Mouse (Mus musculus) mouse embryonic stem cell (cell line): ENCODE measurements around the gene 4930435E12Rik.

Source experiments
- in situ Hi-C, 2 experiments: fragments of 300-500 bp; cut with MboI; formaldehyde crosslinking; loops; 1 replicate in 1 of 2; 3 replicates in 1 of 2; pipeline ENCODE4 v1.14.3; 2019 to 2020; ENCODE audit warnings: low sequenced_read_pairs in 2 of 2, low pct_unique_long_range_greater_than_20kb in 1 of 2, mixed read lengths in 1 of 2; ENCODE audit not compliant: unreplicated experiment in 1 of 2

The 4930435E12Rik gene

DNA sequence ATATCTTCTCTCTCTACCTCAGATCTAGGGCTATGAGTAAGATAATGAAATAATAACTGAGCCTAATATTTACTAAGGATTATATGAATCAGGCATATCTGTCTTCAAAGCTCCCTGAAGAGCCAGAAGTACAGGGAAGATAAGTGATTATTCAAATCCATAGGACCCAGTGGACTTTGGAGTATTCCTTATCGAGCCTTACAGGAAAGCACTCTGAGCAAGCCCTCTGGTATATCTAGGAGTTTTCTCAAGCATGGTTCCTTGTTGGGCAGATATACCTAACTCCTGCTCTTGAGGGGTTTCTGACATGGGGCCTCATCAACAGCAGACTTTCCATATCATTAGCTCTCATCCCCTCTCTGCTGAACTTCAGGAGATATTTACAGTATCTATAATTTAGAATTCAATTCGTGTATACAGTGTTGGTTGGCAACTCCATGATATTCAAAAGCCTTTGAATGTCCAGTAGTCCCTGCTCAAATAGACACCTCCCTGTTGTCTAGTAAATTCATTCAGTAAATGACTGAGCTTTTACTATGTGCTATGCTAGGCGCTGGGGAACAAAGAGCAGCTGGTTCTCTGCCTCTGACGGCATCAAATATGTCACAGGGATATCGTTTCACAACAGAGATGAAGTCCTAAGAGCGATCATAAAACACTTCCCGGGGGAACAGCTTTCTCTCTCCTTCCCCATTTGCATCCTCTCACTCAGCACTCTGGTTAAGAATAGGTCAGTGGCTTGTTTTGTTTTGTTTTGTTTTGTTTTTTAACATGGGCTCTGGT lies 53.4 kb downstream of the 4930435E12Rik start:
- in situ Hi-C loops: no loop called here

DNA sequence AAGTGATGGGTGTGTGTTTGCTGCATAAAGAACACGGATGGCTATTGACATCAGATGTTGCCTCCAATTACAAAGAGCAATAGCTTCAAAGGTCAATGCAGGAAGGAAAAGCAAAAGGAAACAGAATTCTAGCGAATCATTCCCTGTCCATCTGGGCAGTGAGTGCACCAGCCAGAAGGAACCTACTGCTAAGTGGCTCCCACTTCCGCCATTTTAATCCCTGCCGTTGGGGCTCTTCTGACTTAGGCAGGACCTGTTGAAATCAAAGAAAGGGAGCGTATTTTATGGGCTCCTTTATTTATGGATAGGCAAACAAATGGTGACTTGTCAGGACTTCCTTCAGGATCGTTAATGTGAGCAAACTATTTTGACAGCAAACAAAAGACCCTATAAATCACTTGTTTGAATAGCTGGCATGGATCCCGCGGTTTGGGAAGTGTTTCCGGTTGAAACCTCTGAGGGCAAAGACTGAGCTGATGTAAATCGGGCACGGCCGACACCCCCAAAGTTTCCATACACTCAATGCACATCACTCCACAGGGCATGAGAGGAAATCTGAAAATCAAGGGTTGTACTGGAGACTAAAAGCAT lies 55.5 kb downstream of the 4930435E12Rik start:
- in situ Hi-C loops: no loop called here

DNA sequence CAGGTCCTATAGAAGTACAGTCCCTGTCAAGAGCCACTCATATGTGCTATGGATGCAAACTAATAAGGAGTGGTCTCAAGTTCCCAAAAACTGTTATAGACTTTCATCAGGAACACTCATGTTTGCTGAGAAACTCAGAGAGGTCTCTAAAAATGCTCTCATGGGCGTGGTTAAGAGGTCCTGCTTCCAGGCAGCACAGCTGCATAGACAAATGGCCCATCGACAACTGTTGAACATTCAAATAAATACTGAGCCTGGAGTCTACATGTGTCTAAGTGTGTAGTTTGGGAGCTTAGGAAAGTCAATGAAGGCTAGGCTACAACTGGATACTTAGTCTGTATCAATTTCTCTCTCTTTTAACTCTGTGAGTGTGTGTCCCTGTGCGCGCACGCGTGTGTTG lies 57.4 kb downstream of the 4930435E12Rik start:
- in situ Hi-C loops: no loop called here

DNA sequence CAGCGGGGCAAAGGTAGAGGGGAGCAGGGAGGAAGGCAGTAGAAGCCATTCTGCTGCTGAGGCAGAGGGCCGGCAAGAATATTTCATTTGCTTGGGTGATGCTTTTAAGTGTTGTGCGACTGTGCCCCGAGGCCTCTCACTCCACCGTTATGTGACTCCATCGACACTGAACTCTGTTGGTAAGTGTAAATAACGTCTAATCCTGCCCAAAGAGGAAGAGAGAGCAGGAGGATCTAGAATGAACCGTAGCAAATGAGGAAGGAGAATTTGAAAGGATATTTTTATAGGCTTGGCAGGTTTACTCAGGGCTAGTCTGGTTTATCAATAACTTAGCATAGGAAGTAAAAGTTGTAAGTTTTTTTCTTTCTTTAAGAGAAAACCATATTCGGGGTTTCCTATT lies 59.0 kb downstream of the 4930435E12Rik start:
- in situ Hi-C loops: no loop called here

DNA sequence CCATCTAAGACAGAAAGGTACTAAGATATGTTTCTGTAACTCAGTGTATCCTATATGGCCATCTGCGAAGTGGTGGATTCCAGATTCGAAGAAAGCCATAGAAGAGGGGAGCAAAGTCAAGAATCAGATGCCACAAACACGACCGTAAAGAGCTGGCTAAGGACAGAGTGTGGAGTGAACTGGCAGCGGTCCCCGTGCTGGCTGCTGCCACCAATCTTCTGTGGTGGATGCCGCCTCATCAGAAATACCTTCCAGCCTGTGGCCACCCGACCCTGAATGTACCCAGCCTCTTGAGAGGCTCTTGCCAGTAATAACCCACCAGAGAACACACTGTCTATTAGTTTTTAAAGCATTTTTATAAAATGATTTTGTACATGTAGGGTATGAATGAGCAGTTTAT lies 60.2 kb downstream of the 4930435E12Rik start:
- in situ Hi-C loops: no loop called here

DNA sequence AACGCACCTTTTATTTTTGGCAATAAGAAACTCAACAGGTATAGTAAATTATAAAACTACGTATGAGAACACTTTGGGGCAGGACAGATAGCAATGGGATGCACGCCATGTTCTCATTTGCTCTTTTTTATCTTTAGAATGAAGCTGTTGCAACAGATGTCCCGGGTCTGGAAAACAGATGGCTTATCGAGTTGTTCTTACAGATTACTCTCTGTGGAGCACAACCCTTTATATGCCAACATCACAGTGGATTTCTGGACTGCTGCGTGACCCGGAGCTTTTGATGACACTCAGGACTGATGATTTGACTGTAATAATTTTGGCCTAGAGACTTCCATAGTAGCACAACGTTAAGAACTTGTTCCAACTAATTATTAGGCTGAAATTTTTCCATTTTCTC lies 60.8 kb downstream of the 4930435E12Rik start:
- in situ Hi-C loops: no loop called here

DNA sequence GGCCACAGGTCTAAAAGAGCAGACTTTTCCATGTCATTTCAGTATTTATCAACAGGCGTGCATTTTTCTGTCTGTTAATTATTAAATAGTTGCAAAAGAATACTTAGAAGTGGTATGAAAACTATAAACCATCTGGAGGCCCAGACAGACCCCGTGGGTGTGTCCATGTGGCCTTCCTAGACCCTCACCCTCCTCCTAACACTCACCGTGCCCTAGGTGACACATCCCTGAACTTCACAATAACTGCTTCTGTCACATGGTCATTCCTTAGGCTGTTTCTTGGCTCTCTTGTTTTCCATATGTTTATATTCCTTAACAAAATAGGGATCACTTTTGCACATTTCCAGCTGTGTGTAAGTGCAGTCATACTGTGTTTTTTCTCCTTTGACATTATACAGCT lies 61.9 kb downstream of the 4930435E12Rik start:
- in situ Hi-C loops: no loop called here

DNA sequence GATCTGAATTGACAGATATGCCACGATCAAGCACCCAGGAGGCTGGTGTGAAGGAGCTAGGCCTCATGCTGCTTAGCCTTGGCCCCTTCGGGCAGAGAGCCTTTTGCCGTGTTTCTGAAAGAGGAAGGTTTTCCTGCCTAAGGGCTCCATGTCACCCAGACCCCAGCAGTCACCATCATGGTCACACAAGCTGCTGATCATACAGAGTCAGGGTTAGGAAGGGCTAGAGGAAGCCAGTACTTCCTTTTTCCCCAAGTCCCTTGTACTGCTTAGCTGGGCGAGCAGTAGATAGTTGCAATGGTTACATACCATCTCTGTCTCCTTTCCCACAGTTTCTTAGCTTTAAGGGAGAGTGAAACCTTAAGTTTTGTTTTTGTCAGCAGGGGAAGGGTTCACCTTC lies 65.0 kb downstream of the 4930435E12Rik start:
- in situ Hi-C loops: no loop called here

DNA sequence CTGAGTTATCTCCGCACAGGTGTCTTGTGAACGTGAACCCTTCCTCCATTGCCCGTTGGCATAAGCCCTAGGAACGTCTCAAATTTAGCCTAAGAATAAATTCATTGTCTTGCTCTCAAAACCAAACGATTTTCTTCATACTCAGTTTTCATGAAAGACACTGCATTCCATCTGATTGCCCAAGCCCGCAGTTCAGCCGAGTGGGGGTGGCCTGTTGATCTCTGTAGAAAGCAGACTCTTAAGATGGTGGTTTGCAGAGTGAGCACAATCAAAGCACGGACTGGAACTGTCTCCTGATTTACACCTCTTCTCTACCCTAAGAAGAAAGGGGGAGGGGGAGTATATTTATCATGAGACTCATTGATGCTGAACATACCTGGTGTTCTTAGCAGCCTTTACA lies 66.1 kb downstream of the 4930435E12Rik start:
- in situ Hi-C loops: no loop called here
